Mouse (Mus musculus): ENCODE measurements at regions not wholly inside any gene's neighbourhood (a gene's known extent, or its start where the extent isn't known, plus 50 kb on each side); places are given as distances from the start of the nearest gene placed in this dataset.
"Not testable (repeated sequence)": the region's sequence is repeated elsewhere in the genome, so short reads cannot be mapped to it uniquely, and the experiment has no call there.

DNA sequence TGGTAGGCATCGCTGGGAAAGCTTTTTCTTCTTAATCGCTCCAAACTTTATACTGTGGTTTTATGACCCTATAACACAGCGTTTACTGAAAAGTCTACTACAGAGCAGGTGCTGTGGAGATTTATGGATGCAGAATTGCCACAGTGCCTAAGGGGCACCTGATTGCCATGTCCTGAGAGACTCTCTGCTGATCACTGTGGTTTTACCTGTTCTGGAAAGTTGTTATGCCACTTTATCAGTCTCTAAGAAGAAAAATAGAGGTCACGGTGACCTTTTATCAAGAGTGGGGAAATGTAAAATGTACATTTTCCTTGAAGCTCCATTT, 250.0 kb downstream of the Trib2 start:
- in situ Hi-C loops (cut with MboI, MseI), result loop anchor here (10.0 kb wide), 1 partner anchor 438 kb away; no protein-coding TSS in a partner anchor

DNA sequence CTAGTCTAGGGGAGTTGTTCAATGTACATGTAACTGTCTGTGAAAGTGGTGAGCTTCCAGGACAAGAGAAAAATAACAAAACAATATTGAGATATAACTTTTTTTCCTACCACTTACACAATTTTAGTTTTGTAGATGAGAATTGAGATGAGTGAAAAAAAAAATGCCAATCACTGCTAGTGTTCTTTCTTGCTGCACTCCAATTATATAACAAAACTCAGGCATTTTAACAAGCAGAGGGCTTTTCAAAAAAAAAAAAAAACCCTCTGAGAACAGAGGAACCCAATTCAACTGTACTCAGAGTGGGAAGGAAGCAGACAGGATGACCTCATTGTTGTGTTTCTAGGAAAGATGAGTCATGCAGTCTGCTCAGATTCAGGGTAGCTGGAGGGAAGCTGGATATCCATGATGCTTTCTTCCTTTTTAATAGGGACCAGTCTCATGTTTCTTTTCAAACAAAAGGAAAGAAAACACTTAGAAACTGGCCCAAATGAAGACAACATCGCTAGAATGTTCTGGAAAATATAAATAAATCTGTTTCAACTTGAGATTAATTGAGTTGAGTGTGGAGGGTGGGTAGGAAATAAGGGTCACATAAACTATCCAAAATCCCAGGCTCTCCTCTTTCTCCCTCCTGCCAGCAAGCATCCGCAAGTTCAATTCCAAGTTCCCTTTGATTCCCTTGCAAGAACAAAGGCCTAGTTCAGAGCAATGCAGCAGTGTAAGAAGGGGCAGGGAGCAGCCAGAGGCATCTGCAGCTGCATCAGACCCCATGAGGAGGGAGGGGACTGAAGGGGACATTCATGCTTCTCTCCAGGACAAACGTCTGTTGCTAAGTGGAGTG, 250.6 kb downstream of the Trib2 start:
- in situ Hi-C loops (cut with MboI, MseI), result loop anchor here (10.0 kb wide), 1 partner anchor 439 kb away; no protein-coding TSS in a partner anchor

DNA sequence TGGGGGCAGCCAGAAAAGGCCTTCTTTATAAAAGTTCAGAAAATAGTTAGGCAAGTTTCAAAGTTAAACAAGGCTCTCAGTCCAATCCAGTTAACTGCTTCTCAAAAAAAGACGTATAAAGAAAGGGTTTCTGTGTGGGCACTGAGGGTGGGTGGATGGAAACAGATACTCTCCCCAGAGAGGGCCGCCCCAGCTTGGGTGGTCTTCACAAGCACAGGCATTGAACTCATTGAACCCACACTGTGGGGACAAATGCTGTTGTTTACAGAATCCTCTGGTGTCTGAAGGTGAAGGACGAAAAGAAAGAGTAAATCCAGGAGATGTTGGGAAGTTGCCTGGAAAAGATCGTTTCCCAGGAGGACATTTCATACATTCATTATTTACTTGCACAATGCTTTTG, 253.9 kb downstream of the Trib2 start:
- in situ Hi-C loops (cut with MboI, MseI), result loop anchor here (10.0 kb wide), 1 partner anchor 442 kb away; no protein-coding TSS in a partner anchor

DNA sequence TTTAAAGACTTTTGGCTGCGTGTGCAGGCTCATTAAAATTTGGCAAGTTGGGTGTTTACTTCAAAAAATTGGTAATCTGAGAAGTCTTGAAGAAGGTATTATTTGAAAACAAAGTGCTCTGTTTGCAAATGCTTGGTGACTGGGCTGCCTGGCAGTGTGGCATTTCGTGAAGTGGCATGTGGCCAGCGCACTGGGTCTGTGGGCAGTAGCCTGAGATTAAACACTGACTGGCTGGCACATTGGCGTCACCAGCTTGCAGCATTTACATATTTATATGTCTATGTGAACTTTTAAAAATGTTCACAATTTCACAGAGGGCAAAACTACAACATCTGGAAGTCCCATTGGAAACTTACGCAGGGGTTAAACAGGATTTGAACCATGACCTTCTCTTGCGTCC, 261.3 kb downstream of the Trib2 start:
- in situ Hi-C loops (cut with MboI, MseI), result no loop called here

DNA sequence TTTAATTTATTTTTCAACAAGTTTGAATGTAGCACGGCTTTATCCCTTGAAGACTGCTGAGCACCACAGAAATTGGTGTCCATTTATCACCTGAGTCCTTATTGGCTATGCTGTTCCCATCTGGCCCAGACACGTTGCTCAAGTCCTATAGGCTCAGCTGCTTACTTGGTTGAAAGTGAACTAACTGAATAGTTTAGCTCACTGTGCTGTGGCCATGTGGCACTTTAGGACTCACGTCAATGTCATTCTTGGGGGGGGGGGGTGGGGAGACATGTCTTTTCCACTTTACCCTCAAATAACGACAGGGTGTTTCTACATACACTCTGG, 263.1 kb downstream of the Trib2 start:
- in situ Hi-C loops (cut with MboI, MseI), result no loop called here

DNA sequence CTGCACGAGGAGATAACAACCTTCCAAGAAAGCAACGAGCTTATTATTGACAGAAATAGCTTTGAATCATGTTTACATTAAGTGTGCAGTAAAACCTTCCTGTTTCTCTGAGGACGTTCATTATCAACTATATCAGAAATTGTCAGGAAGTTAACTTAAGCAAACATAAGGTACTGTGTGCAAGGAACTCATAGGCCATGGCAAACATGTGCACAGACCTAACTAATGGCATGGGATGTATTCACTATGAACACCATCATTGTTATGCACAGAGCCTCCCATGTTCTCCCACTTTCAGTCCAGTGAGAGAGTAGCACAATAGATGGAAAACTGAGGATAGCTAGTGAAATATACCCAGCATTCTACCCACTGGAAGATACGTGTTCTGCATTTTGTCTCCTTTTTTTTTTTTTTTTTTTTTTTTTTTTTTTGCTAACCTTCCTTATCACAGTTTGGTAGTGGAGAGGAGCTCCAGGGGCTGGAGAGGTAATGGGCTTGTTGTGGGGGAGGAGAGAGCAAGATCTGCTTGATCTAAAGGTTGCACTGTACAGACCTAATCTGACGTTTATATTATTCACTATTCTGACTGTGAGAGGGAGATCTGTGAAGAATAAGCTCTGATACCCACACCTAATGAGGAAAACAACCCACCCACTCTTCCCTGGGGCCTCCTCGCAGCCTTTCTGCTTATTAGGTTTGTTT, 263.6 kb downstream of the Trib2 start:
- in situ Hi-C loops (cut with MboI, MseI), result no loop called here

DNA sequence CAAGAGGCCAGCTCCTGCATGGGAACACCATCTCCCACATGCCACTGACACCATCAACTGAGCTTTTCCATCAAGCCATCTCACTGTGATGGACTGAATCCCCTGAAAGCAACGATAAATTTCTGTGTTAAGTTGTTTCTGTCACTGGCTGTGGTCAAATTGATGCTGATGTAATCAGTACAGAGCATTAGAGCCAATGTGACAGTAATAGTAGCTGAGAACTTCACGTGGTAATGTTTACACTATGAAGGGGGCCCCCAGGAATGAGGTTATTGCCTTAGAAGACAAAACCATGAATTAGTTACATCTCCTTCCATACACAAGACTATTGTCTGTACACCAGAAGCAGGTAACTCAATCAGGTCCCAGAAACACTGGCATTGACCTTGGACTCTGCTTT, 264.5 kb downstream of the Trib2 start:
- in situ Hi-C loops (cut with MboI, MseI), result no loop called here

DNA sequence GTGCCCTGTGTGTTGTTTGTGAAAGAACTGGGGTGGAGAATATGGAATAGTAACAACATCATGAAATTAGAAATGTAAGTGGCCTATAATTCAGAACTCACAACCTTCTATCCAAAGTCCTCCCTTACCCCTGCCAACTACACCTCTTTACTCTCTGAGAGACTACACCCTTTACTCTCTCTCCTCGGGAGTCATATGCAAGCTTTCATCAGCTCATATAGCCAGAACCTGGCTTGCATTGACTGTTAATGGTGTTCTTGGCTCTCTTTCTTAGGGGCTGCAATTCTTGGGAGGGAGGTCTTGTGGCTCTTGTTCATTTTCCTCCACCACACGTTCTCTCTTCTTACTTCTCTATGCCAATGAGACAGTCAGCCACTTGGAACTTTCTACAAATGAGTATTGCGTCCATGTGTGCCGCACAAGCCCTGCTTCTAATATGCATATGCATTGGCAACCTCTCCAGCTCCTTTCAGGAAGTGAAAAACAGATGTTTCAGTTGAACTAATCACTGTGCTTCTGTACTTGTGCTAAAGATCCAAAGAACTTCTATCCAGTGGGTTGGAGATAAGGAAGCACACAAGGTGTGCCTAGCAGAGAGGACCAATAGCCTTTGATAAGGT, 265.3 kb downstream of the Trib2 start:
- in situ Hi-C loops (cut with MboI, MseI), result no loop called here

DNA sequence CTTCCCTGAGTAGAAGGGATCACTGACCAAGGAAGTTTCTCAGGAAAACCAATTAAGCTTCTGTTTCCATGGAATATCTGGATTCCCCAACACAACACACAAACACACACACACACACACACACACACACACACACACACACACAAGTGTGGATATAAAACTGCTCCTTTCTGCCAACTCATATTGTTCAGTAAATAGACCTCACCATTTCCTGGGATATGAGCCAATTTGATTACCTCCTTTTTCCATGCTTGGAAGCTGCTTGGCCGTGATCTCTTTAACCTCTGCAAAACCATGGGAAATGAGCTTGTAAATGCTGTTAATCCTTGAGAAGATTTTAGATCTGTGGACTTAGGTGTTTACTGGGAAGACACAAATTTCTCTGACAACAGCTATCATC, 272.4 kb downstream of the Trib2 start:
- in situ Hi-C loops (cut with MboI, MseI), result loop anchor here (5.0 kb wide), 1 partner anchor 978 kb away; no protein-coding TSS in a partner anchor

DNA sequence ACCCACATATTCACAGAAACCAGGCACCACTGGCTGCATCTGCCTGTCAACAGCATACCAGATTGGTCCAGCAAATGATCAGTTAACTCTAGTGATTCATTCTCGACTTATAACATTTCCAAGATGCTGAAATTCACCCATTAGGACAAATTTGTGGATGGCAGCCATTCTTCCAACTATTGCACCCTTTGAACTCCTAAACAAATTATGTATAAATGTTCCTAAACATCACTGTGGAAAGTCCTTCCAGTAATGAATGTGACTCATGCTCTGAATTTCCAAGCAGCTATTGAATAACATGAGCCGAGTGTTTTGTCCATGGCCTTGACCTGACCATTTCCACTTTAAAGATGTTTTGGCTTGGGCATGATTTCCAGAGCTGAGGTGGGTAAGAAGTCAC, 274.2 kb downstream of the Trib2 start:
- in situ Hi-C loops (cut with MboI, MseI), result loop anchor here (5.0 kb wide), 1 partner anchor 980 kb away; no protein-coding TSS in a partner anchor

DNA sequence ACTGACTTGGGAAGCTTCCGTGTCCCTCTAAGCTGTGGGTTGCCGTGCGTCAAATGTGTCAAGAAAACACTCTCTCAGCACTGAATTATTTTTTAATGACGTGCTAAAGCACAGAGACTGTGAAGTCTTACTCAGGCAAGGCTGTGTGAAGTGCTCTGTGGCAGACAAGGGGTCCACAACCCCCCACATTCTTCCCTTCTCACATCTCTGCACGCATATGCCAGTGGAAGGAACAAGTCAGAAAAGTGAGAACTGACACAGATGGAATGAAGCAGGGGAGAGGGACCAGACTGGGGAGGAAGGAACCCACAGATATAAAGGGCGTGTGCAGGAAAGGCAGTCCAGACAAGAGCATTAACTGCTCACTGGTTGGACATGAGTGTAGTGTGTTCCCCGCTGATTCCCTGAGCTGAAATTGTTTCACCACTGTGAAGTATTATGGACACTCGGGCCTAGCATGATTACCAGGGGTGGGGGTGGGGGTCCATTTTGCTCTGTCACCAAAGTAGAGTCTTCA, 279.8 kb downstream of the Trib2 start:
- in situ Hi-C loops (cut with MboI, MseI), result loop anchor here (5.0 kb wide), 1 partner anchor 270 kb away; no protein-coding TSS in a partner anchor

DNA sequence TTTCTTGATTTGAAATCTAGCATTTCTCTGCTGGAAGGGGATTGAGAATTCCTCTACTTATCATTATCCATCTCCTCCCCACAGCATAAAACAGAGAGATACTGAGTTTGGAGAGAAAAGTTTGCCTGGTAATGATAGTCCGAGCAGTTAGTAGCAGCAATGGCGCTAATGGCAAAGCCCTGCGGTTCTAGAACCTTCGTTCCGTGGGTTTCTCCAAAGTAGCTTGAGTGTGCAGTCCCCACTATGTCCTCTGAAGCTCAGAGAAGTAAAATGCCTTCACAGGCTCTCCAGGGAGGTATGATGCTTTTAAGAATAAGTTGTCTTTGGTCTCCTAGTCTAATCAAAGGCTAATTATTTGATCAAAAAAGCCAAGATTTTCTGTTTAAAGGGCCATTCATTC, 280.5 kb downstream of the Trib2 start:
- in situ Hi-C loops (cut with MboI, MseI), result loop anchor here (5.0 kb wide), 1 partner anchor 271 kb away; no protein-coding TSS in a partner anchor

DNA sequence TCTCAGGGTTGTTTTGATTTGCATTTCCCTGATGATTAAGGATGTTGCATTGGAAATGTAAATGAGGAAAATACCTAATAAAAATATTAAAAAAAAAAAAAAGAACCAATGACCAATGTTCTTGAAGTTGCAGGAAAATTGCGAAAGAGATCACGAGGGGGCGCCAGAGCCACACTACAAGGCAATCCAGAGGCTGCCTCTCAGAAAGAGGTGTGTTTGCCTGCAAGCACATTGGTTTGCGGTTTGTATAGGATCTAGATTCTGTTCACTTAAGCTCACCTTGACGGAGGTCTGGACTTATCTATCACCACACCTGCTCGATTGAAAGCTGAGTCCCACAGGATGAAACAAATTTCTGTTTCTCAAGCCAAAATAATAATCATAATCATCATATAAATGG, 280.9 kb downstream of the Trib2 start:
- in situ Hi-C loops (cut with MboI, MseI), result loop anchor here (5.0 kb wide), 1 partner anchor 271 kb away; no protein-coding TSS in a partner anchor

DNA sequence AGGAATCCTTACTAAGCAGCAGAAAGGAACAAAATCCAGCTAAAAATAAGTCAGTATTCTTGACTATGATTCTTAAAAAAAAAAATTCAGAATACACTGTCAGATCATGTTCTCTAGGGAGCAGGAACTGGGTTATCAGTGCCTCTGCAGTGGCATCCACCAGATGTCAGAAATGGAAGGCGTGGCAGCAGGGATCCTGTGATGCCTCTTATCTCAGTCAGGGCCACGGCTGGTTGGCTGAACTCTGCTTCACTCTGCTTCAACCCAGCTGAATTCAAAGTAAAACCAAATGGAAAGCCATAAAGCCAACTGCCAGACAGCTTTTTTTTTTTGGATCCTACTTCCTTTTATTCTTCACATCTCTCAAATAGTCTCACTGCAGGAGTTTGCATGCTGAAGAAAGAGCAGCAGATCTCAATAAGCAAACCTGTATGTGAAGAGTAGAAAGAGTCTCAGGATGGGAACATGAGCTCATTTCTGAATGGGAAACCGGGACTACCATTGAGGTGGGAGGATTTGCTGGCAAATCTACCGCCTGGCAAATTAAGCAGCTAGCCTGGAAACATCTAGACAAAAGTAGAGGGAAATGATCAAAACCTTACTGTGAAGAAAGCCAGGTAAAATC, 295.8 kb downstream of the Trib2 start:
- in situ Hi-C loops (cut with MboI, MseI), result no loop called here

DNA sequence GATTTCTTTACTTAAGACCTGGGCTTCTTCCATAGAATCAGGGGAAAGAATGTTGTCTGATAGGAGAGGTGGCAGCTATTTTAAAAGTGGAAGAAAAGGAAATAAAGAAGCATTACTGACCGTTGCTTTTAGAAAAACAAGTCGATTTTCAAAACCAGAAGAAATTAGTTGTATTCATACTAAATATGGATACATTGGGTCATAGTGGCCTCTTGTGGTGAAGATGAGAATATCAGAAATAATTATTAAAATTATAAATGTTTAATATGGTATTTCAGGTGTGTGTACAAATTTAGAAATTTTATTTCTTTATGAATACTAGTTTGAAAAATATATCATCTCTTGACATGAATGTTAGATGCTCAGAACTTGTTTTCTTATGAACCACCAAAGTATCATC, 304.7 kb downstream of the Trib2 start:
- in situ Hi-C loops (cut with MboI, MseI), result no loop called here

DNA sequence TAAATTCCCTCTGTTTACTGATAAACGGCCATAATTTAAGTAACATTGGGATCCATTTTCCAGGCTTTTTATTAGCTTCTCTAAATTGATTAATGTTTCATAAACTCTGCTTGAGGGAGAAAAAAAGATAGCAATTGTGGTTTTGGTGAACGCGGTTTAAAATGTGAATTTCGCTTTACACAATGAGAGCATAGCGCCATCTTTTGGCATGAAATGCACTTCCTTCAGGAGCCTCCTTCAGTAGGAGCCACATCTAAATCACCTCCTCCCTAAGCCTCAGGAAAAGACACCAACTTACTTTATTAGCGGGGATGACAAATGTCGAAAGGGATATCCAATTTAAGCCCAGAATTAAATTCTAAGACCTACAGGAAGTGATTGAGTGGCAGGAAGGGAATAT, 309.1 kb downstream of the Trib2 start:
- in situ Hi-C loops (cut with MboI, MseI), result no loop called here

DNA sequence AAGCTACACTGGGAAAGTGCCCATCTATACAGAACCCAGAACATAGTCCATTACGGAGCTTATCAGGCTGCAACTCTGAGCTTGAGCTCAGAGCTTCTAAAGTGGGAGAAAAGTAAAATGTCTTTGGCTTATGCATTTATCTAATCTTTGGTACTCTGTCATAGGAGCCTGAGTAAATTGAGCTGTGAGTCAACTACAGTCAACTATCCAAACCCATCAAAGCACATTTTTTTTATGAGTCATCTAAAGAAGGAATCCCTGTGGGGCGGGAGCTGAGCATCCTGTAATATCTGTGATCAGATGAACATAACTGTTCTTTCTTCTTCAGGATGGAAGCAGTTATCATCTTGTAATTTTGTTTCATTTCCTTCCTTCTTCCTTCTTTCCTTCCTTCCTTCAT, 323.1 kb downstream of the Trib2 start:
- in situ Hi-C loops (cut with MboI, MseI), result no loop called here

DNA sequence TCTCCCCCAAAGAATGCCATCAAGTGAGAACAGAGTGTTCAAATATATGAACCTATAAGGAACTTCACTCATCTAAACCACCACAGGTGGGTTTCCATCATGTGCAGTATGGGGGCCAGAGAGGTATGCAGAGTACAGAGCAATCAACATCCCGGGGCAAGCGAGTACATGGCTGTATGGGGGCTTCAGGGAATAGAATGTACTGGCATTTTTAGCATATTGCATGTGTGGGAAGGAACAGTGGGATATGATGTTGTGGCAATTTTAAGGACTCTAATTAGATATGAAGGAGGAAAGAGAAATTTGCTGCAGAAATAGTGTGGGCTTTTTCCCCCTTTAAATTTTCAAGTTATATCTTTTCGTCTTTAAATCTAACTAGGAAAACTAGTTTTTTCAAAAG, 344.0 kb downstream of the Trib2 start:
- in situ Hi-C loops (cut with MboI, MseI), result no loop called here

DNA sequence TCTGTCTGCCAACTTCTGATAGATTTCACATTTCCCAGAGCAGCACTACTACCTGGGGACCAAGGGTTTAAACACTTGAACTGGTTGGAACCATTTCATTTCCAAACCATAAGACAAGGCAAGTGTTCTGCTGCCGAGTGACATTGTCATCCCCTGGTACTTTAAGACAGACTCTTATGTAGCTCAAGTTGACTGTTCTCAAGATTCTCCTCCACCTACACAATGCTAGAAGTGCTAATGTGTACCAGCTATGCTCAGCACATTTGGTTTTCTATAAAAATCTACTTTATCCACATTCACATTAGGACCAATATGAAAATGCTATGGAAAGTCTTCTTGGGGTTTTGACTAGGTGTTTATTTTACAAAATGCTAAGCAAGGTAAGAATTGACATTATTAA, 357.3 kb downstream of the Trib2 start:
- in situ Hi-C loops (cut with MboI, MseI), result no loop called here

DNA sequence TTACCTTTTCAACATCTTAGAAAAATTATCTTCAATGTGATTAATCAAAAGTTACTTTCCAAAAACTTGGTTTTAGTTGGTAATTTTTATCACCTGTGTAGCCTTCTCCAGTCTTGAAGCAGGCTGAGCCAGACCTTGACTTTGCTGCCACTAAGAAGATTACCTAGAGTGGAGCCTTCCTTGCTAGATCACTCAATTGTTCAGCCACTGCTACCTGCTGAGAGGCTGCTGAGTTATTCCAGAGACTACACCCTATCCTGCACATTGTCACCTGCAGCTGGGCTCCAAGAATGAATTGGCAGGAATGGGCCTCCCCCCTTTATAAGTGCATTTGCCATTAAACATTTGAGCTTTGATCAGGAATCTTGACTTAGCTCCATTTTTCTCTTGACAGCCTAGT, 360.4 kb downstream of the Trib2 start:
- in situ Hi-C loops (cut with MboI, MseI), result not testable (repeated sequence)

DNA sequence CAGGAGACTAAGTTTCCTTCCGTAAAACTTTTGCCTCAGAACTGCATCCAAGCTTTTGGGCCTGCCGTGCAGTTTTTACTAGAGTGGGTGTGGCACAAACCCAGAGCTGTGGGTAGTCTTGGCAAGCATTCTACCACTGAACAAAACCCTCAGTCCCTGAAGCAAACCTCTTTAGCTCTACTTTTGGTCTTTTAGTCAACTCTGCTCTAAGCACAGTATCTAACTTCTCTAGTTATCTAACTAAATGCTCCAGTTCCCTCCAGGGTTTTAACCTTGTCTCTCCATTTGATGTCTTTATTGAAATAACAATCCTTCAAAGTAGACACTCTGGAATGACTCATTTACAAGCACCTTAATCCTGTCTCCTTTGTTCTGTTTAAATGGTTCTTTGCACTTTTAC, 361.0 kb downstream of the Trib2 start:
- in situ Hi-C loops (cut with MboI, MseI), result no loop called here

DNA sequence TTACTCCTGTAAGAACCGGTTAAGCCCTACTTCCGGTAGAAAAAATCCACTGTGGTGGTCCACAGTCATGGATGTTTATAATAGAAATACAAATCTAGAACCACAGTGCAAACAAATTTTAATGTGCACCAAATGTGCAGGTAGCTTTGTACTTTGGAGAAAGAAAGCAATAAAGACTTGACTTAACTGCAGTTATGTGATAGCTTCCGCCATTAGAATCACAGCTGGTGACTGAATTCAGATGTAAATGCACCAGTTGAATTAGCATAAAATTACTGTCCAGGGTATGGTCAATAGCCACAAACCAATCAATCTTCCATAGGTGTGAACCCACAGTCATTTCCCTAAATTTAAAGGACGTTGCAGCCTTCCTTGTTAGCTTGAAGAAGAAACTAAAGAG, 367.2 kb downstream of the Trib2 start:
- in situ Hi-C loops (cut with MboI, MseI), result no loop called here
